Mouse (Mus musculus): ENCODE measurements around the gene Bms1. TPM values are rescaled to one million over a fixed set of nuclear protein-coding genes. Genes with fewer than 3 reads are reported as not detected.

Gene Bms1
- polyA plus RNA-seq, 1 experiment from 2014 or later: 54.7 TPM

- Histone ChIP-seq H3K4me3 (no peak overlapping the region), H3K9me3 (no peaks in the 10 kb centered on the region), H3K36me3 (replicated peaks) (no peaks in the 10 kb centered on the region), H3K4me1 (no peaks in the 10 kb centered on the region), H3K27ac (replicated peaks) (no peak overlapping the region), H3K27me3 (replicated peaks; ENCODE audit: low read depth, poor library complexity, severe bottlenecking) (no peaks in the 10 kb centered on the region)
- WGBS: 74% methylated on average over 3 of the region's 3 CpGs
- no peak for DNase-seq (ENCODE audit: low spot score)
Measured at GRCm38 (mm10) chr6:118348186-118348585, 71.1 kb downstream of the Bms1 start.

- Histone ChIP-seq H3K4me3 (no peak overlapping the region), H3K27ac (replicated peaks) (no peak overlapping the region), H3K36me3 (replicated peaks) (no peaks in the 10 kb centered on the region), H3K27me3 (replicated peaks; ENCODE audit: low read depth, poor library complexity, severe bottlenecking) (no peaks in the 10 kb centered on the region), H3K4me1 (no peaks in the 10 kb centered on the region), H3K9me3 (no peaks in the 10 kb centered on the region)
- DNase-seq (ENCODE audit: low spot score): no peak
- WGBS: 86% methylated on average over 8 of the region's 8 CpGs
Measured at GRCm38 (mm10) chr6:118347291-118347690, 72.0 kb downstream of the Bms1 start.

GRCm38 (mm10) chr6:118341861-118342485 is 77.3 kb downstream of the Bms1 start:
- no peak overlapping the region for H3K4me3 ChIP-seq
- DNase-seq (ENCODE audit: low spot score): no peak
- H3K27me3 ChIP-seq (replicated peaks; ENCODE audit: low read depth, poor library complexity, severe bottlenecking): no peaks in the 10 kb centered on the region
- no peaks in the 10 kb centered on the region for H3K9me3 ChIP-seq
- no peak overlapping the region for H3K27ac ChIP-seq (replicated peaks)
- H3K36me3 ChIP-seq (replicated peaks): no peaks in the 10 kb centered on the region
- 90% methylated on average over 11 of the region's 11 CpGs for WGBS
- peaks cover 4% of the 10 kb centered on the region; the same call in 1 of the 2 replicates for H3K4me1 ChIP-seq

GRCm38 (mm10) chr6:118337660-118338059 is 81.6 kb downstream of the Bms1 start:
- H3K27me3 ChIP-seq (replicated peaks; ENCODE audit: low read depth, poor library complexity, severe bottlenecking): no peaks in the 10 kb centered on the region
- 82% methylated on average over 5 of the region's 5 CpGs for WGBS

GRCm38 (mm10) chr6:118336541-118337480 is 82.5 kb downstream of the Bms1 start:
- Histone ChIP-seq H3K27ac (replicated peaks) (no peak overlapping the region), H3K9me3 (no peaks in the 10 kb centered on the region), H3K4me3 (no peak overlapping the region), H3K27me3 (replicated peaks; ENCODE audit: low read depth, poor library complexity, severe bottlenecking) (no peaks in the 10 kb centered on the region), H3K36me3 (replicated peaks) (no peaks in the 10 kb centered on the region), H3K4me1 (peaks cover 8% of the 10 kb centered on the region; the same call in 1 of the 2 replicates)
- DNase-seq (ENCODE audit: low spot score): no peak
- 81% methylated on average over 14 of the region's 14 CpGs for WGBS

More at GRCm38 (mm10) chr6:118337660-118338059, 81.6 kb downstream of the Bms1 start:
- Histone ChIP-seq H3K4me3 (no peak overlapping the region), H3K27ac (replicated peaks) (no peak overlapping the region), H3K9me3 (no peaks in the 10 kb centered on the region), H3K36me3 (replicated peaks) (no peaks in the 10 kb centered on the region), H3K4me1 (peaks cover 8% of the 10 kb centered on the region; the same call in 1 of the 2 replicates)
- DNase-seq (ENCODE audit: low spot score): no peak

GRCm38 (mm10) chr6:118335934-118336450 is 83.3 kb downstream of the Bms1 start:
- Histone ChIP-seq H3K36me3 (replicated peaks) (no peaks in the 10 kb centered on the region), H3K27ac (replicated peaks) (no peak overlapping the region), H3K4me3 (no peak overlapping the region), H3K4me1 (peaks cover 8% of the 10 kb centered on the region; the same call in 1 of the 2 replicates), H3K9me3 (no peaks in the 10 kb centered on the region), H3K27me3 (replicated peaks; ENCODE audit: low read depth, poor library complexity, severe bottlenecking) (no peaks in the 10 kb centered on the region)
- WGBS: 75% methylated on average over 5 of the region's 5 CpGs
- no peak for DNase-seq (ENCODE audit: low spot score)

GRCm38 (mm10) chr6:118333861-118334260 is 85.4 kb downstream of the Bms1 start:
- Histone ChIP-seq H3K9me3 (no peaks in the 10 kb centered on the region), H3K27ac (replicated peaks) (no peak overlapping the region), H3K27me3 (replicated peaks; ENCODE audit: low read depth, poor library complexity, severe bottlenecking) (no peaks in the 10 kb centered on the region), H3K4me1 (peaks cover 8% of the 10 kb centered on the region; the same call in 1 of the 2 replicates), H3K4me3 (no peak overlapping the region), H3K36me3 (replicated peaks) (no peaks in the 10 kb centered on the region)
- WGBS: 87% methylated on average over 9 of the region's 9 CpGs
- no peak for DNase-seq (ENCODE audit: low spot score)

Small RNAs within 50 kb of the gene (microRNA-seq; reads per million reads assigned to microRNA genes)
- gene Gm25953: not detected

Other genes starting within 250 kb of the Bms1 start
- 1.2 and 3.1 TPM in 2 replicates for gene Ret, start 221.8 kb downstream of the Bms1 start, polyA plus RNA-seq (2016; fragmentation: Nextera tagmentation; extraction: Ambion mirVana)
- 12.2 and 13.7 TPM in 2 replicates for gene Zfp248, start 36.1 kb upstream of the Bms1 start, polyA plus RNA-seq (2016; fragmentation: Nextera tagmentation; extraction: Ambion mirVana)
- gene Zfp9, start 59.8 kb upstream of the Bms1 start, polyA plus RNA-seq (2016; fragmentation: Nextera tagmentation; extraction: Ambion mirVana): 9.6 and 12.8 TPM in 2 replicates
- gene Ankrd26, start 142.8 kb upstream of the Bms1 start, polyA plus RNA-seq (2016; fragmentation: Nextera tagmentation; extraction: Ambion mirVana): 18.8 and 20.4 TPM in 2 replicates

Measured in embryonic facial prominence, embryonic 10.5 days (tissue).